Mouse (Mus musculus): ENCODE measurements around the gene Mycbp2. TPM values are rescaled to one million over a fixed set of nuclear protein-coding genes. Genes with fewer than 3 reads are reported as not detected.

Mycbp2 gene
- polyA plus RNA-seq, 1 experiment, result 7.4 TPM

DNA sequence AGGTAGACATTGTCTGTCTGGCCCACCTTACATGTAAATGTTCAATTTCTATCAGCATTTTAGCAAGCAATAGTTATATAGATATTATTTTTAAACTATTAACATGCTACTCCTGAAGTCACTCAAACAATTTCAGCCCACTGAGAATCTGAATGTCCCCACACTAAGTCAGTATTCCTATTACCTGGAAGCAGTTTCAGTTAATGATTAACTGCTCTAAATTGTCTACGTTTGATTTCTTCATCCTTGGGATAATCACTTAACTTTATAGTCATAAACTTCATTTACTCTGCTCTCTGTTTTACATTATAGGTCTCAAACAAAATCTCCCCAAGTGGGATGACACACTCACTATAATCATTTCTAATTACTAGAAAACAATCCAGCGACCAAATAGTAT lies 60.0 kb downstream of the Mycbp2 start:
- no peak for DNase-seq (ENCODE audit: low read depth, low spot score)

DNA sequence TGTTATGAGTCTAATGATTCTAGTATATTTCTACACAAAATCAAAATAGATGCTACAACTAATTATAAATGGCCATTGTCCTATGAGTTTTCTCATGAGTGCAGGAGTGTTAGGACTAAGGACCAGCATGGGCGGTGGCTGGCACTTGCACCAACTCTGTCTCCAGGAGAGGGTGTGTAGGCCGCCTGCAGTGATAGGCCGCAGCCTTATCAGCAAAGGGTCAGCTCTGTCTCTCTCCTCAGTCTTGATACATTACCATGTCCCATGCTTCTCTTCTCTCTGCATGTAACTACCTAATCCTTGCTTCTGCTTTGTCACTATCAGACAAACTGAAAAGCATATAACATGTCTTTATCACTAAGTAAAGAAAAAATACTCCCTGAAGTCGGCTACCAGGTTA lies 69.9 kb downstream of the Mycbp2 start:
- DNase-seq (ENCODE audit: low read depth, low spot score), result no peak
- 92% methylated on average over 4 of the region's 4 CpGs for WGBS

More for the DNA sequence above, 60.0 kb downstream of the Mycbp2 start:
- 34% methylated on average over 2 of the region's 2 CpGs for WGBS

DNA sequence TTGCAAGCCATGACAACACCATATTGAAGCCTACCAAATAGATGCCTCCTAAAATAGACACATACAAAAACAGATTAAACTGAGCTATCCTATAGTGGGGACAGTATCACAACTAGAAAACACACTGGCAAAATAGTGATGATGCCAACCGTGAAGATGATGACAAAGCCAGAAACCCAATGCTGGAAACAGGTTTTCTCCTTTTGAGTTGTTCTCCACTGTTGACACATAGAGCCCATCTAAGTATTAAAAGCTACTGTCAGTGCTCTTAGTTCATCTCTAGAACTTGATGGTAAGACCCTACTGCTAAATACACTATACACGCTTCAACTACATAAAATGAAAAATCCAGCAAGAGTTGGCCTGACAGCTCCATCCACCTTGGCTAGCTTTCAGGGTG lies 86.2 kb downstream of the Mycbp2 start:
- WGBS, result 99% methylated on average over 2 of the region's 2 CpGs
- no peak for DNase-seq (ENCODE audit: low read depth, low spot score)

DNA sequence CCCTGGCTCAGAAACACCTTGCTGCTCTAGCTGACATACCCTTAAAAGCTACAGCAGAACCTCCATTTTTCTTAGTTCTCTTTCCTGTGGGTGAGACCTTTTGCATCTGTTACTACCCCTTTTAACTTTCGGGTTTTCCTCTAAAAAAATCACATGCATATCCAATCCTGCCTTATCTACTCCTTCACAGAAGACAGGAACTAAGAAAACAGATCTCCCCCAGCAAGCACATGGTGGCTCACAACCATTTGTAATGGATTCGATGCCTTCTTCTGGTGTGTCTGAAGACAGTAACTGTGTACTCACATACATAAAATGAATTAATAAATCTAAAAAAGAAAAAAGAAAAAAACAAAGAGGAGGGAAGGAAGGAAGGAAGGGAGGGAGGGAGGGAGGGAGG lies 87.9 kb downstream of the Mycbp2 start:
- WGBS, result 90% methylated on average over 2 of the region's 2 CpGs
- DNase-seq (ENCODE audit: low read depth, low spot score), result no peak

DNA sequence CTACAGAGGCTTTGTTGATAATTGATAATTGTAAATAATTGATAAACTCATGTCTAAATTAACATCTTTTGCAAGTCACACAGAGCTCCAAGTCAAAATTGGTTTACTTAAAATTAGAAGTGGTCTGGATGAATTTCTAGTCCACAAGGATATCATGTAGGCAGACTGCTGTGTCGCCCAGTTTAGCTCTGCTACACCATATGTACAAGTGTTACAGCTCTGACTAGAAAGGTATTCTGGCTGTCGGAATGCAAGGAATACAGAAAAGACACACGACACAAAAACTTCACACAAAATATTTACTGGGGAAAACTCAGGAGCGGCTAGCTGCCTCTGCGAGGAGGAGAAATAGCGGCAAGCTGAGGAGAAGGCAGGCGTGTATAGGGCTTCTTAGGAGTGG lies 89.7 kb downstream of the Mycbp2 start:
- WGBS, result 94% methylated on average over 7 of the region's 7 CpGs
- DNase-seq (ENCODE audit: low read depth, low spot score), result no peak

DNA sequence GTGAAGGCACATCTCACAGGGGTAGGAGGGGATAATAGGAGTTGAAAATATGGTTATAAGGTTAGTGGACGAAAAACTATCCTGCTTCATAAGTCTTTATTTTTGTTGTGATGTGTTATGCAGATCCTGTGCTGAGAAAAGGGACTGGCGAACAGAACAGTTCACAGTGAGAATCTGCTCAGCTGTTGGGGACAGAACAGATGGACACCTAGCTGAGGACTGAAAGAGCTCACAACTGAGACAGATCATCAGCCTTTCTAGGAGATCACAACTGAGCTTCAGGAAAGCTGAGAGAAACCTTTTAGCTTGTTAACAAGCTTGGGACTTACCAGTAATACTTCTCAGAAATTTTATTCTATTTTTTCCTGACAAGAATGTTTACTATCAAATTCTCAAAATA lies 92.3 kb downstream of the Mycbp2 start:
- 90% methylated on average over 2 of the region's 2 CpGs for WGBS

DNA sequence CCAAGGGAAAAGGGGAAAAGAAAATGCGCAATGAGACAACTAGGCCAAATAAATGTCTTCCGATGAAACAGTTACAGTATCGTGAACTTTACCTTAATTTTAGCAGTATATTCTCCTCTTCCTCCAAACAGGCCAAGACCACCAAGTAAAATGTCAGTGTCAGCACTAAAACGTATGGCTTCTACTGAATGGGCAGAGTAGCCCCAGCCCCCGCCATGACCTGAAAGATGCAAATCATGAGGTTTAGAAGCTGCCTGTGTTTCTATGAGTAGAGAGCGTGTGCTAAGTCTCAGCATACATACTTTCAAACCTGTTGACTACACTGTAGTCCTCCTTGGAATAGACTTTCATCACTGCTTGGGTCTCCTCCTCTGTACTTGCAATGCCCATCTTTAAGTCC lies 104.6 kb downstream of the Mycbp2 start:
- DNase-seq (ENCODE audit: low read depth, low spot score), result no peak
- 92% methylated on average over 6 of the region's 6 CpGs for WGBS

More for the DNA sequence above, 92.3 kb downstream of the Mycbp2 start:
- no peak for DNase-seq (ENCODE audit: low read depth, low spot score)

DNA sequence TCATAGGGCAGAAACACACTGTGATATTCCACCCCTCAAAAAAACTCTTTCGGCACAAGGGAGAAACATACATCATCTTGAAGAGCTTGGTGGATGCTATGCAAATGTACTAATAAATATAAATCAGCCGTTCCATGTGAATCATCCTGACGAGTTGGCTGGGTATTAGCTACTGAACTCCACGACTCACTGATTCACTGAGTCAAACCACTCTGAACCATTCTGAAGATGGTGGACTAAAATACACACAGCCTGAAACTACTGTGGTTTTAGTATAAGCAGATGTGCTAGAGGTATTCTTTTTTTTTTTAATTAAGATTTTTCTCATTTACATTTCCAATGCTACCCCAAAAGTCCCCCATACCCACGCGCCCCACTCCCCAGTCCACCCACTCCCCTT lies 111.8 kb downstream of the Mycbp2 start:
- 91% methylated on average over 6 of the region's 6 CpGs for WGBS
- DNase-seq (ENCODE audit: low read depth, low spot score), result no peak

DNA sequence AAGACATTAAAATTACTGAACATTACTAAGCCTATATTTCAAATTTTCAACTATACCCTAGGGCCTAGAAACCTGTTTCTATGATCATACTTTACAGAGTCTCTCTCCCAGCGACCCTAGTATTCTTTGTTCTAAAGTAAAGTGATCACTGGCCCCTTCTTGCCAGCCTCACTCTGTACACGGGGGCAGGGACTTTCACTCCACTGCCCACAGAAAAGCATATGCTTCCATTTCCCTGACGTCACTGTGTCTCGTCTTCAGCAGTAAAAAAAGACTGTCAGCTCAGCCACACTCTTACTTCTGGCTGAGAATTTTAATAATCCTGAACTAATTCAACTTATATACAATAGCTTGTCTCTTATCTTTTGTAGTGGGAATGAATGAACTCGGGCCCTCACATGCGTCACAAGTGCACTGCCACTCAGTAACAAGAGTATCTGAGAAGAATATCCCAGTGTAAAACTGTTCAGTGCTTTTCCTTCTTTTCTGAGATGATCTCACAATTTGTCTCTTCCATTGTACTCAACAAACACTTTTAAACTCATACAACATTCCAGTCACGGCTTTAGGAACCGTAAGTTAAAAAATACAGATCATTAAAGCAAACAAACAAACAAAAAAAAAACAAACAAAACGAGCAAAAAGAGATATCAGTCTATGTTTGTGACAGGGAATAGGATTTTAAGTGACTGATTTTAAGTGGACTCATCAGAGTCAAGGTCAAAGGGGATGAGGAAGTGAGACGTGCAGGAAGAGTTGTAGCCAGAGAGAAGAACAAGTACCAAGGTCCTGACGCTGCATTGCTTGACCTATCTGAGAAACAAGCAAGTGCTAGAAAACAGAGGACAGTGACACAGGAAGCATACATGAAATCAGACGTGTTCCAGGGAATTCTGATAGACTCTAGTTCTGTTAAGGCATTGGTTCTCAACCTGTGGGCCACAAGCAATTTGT lies 112.7 kb downstream of the Mycbp2 start:
- 75% methylated on average over 12 of the region's 12 CpGs for WGBS

DNA sequence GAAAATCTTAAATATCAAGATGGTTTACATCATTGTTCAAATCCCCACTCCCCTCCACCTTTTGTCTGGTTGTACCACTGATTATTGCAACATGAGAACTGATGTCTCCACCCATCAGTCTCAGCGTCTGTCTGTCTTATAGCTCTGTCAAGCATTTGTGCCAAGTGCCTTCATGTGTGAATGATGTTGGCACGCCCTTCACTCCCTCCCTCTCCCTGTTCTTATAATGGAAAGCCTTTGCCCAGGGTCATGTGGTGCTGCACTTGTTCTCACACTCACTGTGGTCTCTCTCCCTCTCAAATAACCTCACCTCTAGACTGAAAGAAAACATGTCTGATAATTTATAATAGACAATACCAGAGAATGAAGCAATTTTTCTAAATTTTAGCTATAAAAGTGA lies 124.3 kb downstream of the Mycbp2 start:
- DNase-seq (ENCODE audit: low read depth, low spot score), result no peak
- WGBS, result 62% methylated on average over 2 of the region's 2 CpGs

More for the DNA sequence above, 112.7 kb downstream of the Mycbp2 start:
- DNase-seq (ENCODE audit: low read depth, low spot score), result no peak

DNA sequence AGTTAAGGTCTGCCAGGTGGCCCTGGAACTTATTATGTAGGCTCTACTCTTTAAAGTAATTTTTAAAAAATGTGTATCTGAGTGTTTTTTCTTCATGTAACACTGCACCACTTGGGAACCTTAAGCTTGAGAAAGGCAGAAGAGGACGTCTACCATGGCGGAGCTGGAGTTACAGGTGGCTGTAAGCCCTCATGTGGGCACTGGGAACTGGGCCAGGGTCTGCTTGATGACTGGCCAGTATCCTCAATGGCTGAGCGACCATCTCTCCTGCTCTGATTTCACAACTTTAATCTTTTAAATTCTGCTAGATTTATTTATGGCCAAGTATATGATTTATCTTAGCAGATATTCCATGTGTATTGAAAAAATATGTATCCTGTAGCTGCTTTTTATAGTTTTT lies 124.9 kb downstream of the Mycbp2 start:
- WGBS, result 86% methylated on average over 3 of the region's 3 CpGs
- no peak for DNase-seq (ENCODE audit: low read depth, low spot score)

DNA sequence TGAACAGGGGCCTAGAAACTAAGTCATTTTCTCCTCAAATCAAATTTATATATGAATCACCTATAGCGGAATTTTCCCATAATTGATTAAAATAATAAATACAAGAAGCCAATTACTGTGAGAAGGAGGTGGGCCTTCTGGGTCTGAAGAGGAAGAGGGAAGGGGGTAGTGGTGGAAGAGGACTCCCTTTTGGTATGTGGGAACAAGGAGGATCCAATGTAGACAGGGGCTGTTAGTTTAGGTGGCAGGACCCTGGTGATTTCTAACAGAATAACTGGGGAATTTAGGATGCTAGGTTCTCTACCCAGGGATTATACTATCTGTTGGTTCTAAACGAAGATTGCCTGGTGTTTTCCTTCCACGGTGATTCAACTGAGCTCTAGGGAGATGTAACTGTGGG lies 130.3 kb downstream of the Mycbp2 start:
- DNase-seq (ENCODE audit: low read depth, low spot score), result no peak
- WGBS, result 83% methylated on average over 3 of the region's 3 CpGs

DNA sequence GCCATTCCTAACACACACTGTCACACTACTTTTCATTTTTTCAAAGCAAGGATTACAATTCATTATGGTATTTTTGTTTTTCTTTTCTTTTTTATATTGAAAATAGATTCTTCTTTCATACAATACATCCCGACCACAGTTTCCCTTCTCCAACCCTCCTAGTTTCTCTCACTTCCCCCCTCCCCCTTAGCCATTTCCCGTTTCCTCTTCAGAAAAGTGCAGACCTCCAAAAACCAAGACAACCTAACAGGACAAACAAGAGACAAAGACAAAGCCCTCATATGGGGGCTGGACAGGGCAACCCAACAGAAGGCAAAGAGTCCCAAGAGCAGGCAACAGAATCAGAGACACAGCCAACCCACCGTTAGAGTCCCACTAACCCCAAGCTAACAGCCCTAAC lies 160.0 kb downstream of the Mycbp2 start:
- 74% methylated on average over 3 of the region's 3 CpGs for WGBS
- no peak for DNase-seq (ENCODE audit: low read depth, low spot score)

DNA sequence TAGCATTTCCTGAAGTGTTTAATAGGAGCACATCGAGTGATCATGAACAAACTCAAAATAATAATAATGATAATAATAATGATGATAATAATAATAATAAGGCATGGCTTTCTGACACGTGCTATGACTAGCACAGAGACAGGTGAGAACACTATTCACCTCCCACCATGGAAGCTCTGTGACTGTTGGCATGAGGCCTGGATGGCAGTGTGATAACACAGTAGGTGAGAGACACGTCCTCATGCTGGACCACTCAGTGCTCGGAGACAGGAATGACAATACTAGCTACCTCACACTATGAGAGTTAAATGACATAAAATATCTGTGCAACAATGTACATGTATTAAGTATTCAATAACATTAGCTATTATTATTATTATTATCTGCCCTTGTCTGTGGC lies 160.5 kb downstream of the Mycbp2 start:
- WGBS, result 93% methylated on average over 4 of the region's 4 CpGs
- DNase-seq (ENCODE audit: low read depth, low spot score), result no peak

DNA sequence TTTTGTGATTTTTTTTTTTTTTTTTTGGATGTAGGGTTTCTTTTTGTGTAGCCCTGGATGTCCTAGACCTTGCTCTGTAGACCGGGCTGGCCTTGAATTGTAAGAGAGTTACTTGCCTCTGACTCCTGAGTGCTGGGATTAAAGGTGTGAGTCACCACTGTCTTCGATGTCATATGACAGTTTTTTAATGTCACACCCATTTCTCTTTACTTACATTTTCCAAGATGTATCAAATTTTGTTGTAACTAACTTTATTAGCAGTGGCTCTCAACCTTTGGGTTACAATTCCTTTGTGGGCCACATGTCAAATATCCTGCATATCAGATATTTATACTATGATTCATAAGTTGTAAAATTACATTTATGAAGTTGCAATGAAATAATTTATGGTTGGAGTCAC lies 166.5 kb downstream of the Mycbp2 start:
- no peak for DNase-seq (ENCODE audit: low read depth, low spot score)
- 84% methylated on average over 2 of the region's 2 CpGs for WGBS

DNA sequence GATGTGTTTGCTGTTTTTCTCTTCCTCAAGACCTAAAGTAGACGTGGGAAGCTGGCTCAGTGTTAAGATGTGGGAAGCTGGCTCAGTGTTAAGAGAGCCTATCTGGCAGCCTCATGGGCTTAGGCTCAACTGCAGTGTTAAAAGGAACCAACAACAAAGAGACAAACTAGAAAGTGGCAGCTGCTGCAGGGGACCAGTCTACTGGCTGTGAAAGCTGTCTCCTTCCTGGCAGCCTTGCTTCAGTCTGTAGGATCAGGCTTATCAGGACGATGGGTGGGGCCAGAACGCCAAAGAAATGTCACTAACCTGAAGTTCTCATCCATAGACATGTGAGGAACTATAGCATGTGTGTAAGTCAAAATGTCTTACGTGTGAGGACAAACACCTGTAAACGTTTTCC lies 183.7 kb downstream of the Mycbp2 start:
- DNase-seq (ENCODE audit: low read depth, low spot score), result no peak
- WGBS, result 35% methylated on average over 5 of the region's 5 CpGs

DNA sequence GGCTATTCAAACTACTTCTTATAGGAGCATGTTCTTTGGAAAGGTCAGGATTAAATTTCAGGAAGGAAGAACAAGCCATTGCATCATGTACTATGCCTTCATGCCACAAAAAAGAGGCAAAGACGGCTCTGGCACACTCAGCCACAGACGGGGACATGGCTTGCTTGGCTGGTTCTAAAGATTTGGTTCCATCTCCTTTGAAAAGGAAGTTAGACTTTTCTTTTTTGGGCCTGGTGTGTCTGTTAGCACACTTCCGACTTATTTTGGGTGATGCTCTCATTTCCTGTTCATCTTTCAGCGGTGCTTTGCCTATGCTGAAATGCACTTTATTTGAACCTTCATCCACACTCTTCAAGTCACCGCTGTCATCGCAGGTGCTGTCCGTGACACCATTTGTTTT lies 190.9 kb downstream of the Mycbp2 start:
- WGBS, result 87% methylated on average over 7 of the region's 7 CpGs

DNA sequence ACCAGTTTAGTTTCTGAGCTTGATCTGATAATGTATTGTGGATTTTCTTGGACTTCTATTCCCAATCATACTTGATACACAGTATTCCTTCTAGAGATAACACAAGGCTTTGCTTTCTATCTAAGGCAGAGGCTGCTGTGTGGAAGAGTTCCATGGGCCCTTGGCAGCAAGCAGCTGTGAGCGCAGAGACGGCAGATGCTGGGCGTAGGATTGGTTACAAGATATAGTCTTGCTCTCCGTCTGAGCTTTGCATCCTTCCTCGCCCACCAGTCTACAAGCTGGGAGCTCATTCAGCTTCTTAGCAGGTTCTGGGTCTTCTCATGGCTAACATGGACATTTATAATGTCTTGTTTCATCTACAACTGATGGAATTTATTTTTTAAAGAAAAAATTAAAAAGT lies 196.5 kb downstream of the Mycbp2 start:
- DNase-seq (ENCODE audit: low read depth, low spot score), result no peak
- 95% methylated on average over 5 of the region's 5 CpGs for WGBS

More for the DNA sequence above, 190.9 kb downstream of the Mycbp2 start:
- no peak for DNase-seq (ENCODE audit: low read depth, low spot score)

DNA sequence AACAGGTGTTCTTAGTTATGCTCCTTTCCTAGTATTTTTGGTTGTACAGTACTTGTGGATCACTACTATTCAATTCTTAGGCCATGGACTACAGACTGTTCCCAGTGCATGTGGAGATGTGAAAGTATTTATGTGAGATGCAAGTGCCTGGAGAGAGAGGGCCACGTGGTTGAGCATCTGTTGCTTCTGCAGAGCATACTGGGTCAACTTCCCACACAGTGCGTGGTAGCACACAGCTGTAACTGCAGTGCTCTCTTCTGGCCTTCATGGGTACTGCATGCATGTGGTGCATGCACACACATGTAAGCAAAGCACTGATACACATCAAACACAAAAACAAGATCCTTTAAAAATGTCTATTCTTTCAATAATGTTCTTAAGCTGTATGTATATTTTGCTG lies 214.6 kb downstream of the Mycbp2 start:
- WGBS, result 69% methylated on average over 2 of the region's 2 CpGs
- DNase-seq (ENCODE audit: low read depth, low spot score), result no peak

DNA sequence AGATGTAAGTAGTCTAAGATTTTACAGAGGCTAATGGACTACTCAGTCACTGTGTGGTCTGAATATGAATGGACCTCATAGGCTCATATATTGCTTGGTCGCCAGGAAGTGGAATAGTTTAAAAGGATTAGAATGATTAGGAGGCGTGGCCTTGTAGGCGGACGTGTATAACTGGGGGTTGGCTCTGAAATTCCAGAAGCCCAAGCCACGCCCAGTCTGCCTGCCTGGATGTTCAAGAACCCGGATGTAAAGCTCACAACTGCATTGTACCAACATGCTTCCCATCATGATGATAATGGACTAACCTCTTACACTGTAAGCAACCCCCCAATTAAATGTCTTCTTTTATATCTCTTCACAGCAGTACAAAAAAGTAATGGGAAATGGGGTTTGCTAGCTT lies 220.9 kb downstream of the Mycbp2 start:
- 81% methylated on average over 6 of the region's 6 CpGs for WGBS
- no peak for DNase-seq (ENCODE audit: low read depth, low spot score)

DNA sequence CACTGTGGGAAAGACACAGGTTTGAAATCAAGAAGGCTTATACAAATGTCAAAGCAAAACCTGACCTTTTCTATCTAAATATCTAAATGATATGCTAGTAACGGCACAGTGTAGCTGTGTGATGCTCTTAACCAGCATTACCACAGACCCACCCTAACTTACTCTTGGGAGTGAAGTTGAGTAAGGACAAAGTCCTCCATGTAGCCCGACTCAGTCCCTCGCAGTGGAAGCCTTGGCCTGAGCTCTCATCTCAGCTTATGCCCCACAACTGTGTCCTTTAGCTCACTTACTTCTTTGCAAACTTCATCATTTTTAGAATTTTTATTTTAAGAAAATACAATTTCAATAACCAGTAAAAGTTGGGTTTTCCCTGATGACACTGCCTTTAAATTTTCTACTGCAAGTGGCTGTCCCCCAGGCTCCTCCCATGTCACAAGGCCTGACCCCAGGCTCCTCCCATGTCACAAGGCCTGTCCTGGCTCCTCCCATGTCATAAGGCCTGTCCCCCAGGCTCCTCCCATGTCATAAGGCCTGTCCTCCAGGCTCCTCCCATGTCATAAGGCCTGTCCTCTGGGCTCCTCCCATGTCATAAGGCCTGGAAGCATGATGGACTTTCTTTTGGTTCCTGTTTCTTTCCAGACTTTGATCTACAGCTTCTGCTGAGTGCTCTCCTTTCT lies 231.5 kb downstream of the Mycbp2 start:
- DNase-seq (ENCODE audit: low read depth, low spot score), result no peak
- WGBS, result 81% methylated on average over 3 of the region's 3 CpGs
